Mouse (Mus musculus) kidney, adult 11 months (tissue): ENCODE data around the gene Lrfn5.

Experiments used
- DNase-seq: peaks from one replicate; pipeline ENCODE4 v3.0.0; 2022

The Lrfn5 gene

GRCm38 (mm10) chr12:61522829-61523370 is at the start of gene Lrfn5:
TSS of gene Lrfn5 (plus strand) at chr12:61523150.
- no peak for DNase-seq

- no peak for DNase-seq
These were observed 1.3 kb upstream of the Lrfn5 start for GRCm38 (mm10) chr12:61521501-61522147.

- DNase-seq: no peak
These were observed 662 bp upstream of the Lrfn5 start for GRCm38 (mm10) chr12:61522148-61522828.

GRCm38 (mm10) chr12:61523631-61524182 is 757 bp downstream of the Lrfn5 start:
- DNase-seq: no peak

GRCm38 (mm10) chr12:61524183-61524651 is 1.3 kb downstream of the Lrfn5 start:
- no peak for DNase-seq

- no peak for DNase-seq
These were observed 3.2 kb downstream of the Lrfn5 start for GRCm38 (mm10) chr12:61526199-61526598.

GRCm38 (mm10) chr12:61579949-61580348 is 57.0 kb downstream of the Lrfn5 start:
- DNase-seq: no peak

- no peak for DNase-seq
These were observed 77.4 kb downstream of the Lrfn5 start for GRCm38 (mm10) chr12:61600305-61600704.

GRCm38 (mm10) chr12:61607871-61608270 is 84.9 kb downstream of the Lrfn5 start:
- peak; percentile 4 for DNase-seq

GRCm38 (mm10) chr12:61610081-61610480 is 87.1 kb downstream of the Lrfn5 start:
- no peak for DNase-seq

- DNase-seq: no peak
These were observed 101.6 kb downstream of the Lrfn5 start for GRCm38 (mm10) chr12:61624532-61624931.

- DNase-seq: no peak
These were observed 131.4 kb downstream of the Lrfn5 start for GRCm38 (mm10) chr12:61654380-61654779.

GRCm38 (mm10) chr12:61723158-61723557 is 200.2 kb downstream of the Lrfn5 start:
- DNase-seq: no peak

GRCm38 (mm10) chr12:61807073-61807605 is 284.2 kb downstream of the Lrfn5 start:
- DNase-seq: no peak

GRCm38 (mm10) chr12:61823601-61824000 is 300.7 kb downstream of the Lrfn5 start:
- no peak for DNase-seq

- no peak for DNase-seq
These were observed 303.4 kb downstream of the Lrfn5 start for GRCm38 (mm10) chr12:61826311-61826710.

- no peak for DNase-seq
These were observed 319.8 kb downstream of the Lrfn5 start for GRCm38 (mm10) chr12:61842599-61843291.

- DNase-seq: no peak
These were observed 331.2 kb downstream of the Lrfn5 start for GRCm38 (mm10) chr12:61854183-61854582.
